Mouse (Mus musculus) telencephalon, adult 2 months (tissue): ENCODE measurements around the gene 6030458C11Rik.
A peak's percentile ranks its signal among the peaks of the same experiment; 100 is the strongest.
"Not testable (repeated sequence)": the region's sequence is repeated elsewhere in the genome, so short reads cannot be mapped to it uniquely, and the experiment has no call there.

Source experiments
- DNase-seq: peaks from one replicate; pipeline ENCODE4 v3.0.0-alpha.2; 2011; ENCODE audit warnings: low read depth, low spot score

The 6030458C11Rik gene

GRCm38 (mm10) chr15:12822416-12823395 lies 1.7 kb downstream of the 6030458C11Rik start:
- DNase-seq: no peak

GRCm38 (mm10) chr15:12817592-12817991 lies 6.9 kb downstream of the 6030458C11Rik start:
- DNase-seq: no peak

- DNase-seq: no peak
Observed at GRCm38 (mm10) chr15:12812646-12813045, 11.8 kb downstream of the 6030458C11Rik start.

- DNase-seq: no peak
Observed at GRCm38 (mm10) chr15:12809305-12809704, 15.1 kb downstream of the 6030458C11Rik start.

GRCm38 (mm10) chr15:12807088-12807487 lies 17.4 kb downstream of the 6030458C11Rik start:
- no peak for DNase-seq

GRCm38 (mm10) chr15:12805071-12805470 lies 19.4 kb downstream of the 6030458C11Rik start:
- DNase-seq: no peak

- not testable (repeated sequence) for DNase-seq
Observed at GRCm38 (mm10) chr15:12801142-12801506, 23.3 kb downstream of the 6030458C11Rik start.

- DNase-seq: no peak
Observed at GRCm38 (mm10) chr15:12800405-12801141, 23.9 kb downstream of the 6030458C11Rik start.

- peak; percentile 54 for DNase-seq
Observed at GRCm38 (mm10) chr15:12798043-12798442, 26.4 kb downstream of the 6030458C11Rik start.

GRCm38 (mm10) chr15:12795909-12796470 lies 28.5 kb downstream of the 6030458C11Rik start:
- DNase-seq: peak; percentile 77

- peak; percentile 83 for DNase-seq
Observed at GRCm38 (mm10) chr15:12795457-12795894, 29.0 kb downstream of the 6030458C11Rik start.

GRCm38 (mm10) chr15:12794311-12794710 lies 30.1 kb downstream of the 6030458C11Rik start:
- DNase-seq: no peak

- DNase-seq: no peak
Observed at GRCm38 (mm10) chr15:12789406-12789867, 35.0 kb downstream of the 6030458C11Rik start.

- no peak for DNase-seq
Observed at GRCm38 (mm10) chr15:12788536-12788935, 35.9 kb downstream of the 6030458C11Rik start.

- no peak for DNase-seq
Observed at GRCm38 (mm10) chr15:12781729-12782326, 42.6 kb downstream of the 6030458C11Rik start.

GRCm38 (mm10) chr15:12781296-12781695 lies 43.2 kb downstream of the 6030458C11Rik start:
- DNase-seq: no peak

GRCm38 (mm10) chr15:12774149-12774753 lies 50.2 kb downstream of the 6030458C11Rik start:
- no peak for DNase-seq

- DNase-seq: peak; percentile 77
Observed at GRCm38 (mm10) chr15:12770958-12771357, 53.5 kb downstream of the 6030458C11Rik start.

- DNase-seq: no peak
Observed at GRCm38 (mm10) chr15:12766848-12767247, 57.6 kb downstream of the 6030458C11Rik start.

GRCm38 (mm10) chr15:12763147-12763546 lies 61.3 kb downstream of the 6030458C11Rik start:
- no peak for DNase-seq
